In the genomic region with DNA sequence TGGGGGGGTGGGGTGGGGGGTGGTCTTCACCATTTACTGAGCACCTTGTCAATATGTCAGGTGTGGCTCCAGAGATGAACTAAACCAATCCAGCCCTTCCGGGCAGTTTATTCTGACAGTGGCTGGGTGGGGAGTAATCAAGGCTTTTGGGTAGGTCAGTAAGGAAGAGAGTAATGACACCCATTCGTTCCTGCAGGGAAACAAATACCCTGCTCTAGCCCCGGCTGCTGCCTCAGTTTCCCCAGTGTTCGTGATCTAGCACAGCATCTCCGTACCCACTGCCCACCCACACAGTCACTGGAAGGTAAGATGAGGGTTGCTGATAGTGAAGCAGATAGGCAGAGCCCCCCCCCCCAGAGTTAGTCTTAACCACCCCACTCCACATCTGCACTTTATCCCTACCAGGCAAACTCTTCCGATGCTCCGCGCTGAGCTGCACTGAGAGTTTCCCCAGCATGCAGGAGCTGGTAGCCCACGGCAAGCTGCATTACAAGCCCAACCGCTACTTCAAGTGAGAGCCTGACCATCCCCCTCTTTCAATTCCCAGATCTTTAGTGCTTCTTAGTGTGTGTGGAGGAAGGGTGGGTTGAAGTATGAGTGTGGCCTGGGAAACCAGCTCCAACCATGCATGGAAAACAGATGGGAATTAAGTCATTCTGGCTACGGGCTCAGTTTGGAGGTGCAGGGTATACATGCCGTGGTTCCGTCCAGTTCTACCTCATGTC, we compare ENCODE assay signal across 10 mouse cellular contexts. TPM values are rescaled to one million over a fixed set of nuclear protein-coding genes. Genes with fewer than 3 reads are reported as not detected.
DNase-seq lines count a peak whose midpoint lies in the region; ATAC-seq and TF ChIP-seq lines count a peak whose summit lies in the region.
"Had no signal": no experiment of that assay in that cellular context is flagged by ENCODE, and none has a peak within 500 bp of the region (broad histone marks: within the 10 kb centered on the region; RNA-seq: fewer than 3 reads in every experiment).

No protein-coding gene starts in this region.

- no peak for TF ChIP-seq CTCF in G1E (IDR thresholded peaks at IDR 0.05; ENCODE audit: low read depth, low read length)
- no peak for TF ChIP-seq CTCF in liver, postnatal 0 days (IDR thresholded peaks at IDR 0.05; ENCODE audit: low read depth)

- no peak overlapping the region for H3K4me2 ChIP-seq in forebrain, embryonic 11.5 days (ENCODE audit: low read depth, low read length, severe bottlenecking)
- H3K4me2 ChIP-seq in liver, postnatal 0 days (ENCODE audit: low read depth, low read length) = peak overlapping the region; percentile 90

- no peak overlapping the region for H3K27ac ChIP-seq in forebrain, embryonic 10.5 days
- no peak overlapping the region for H3K27ac ChIP-seq in forebrain, embryonic 11.5 days (ENCODE audit: low read depth, low read length)
- peak overlapping the region; percentile 99; the same call in 1 of the 2 replicates for H3K27ac ChIP-seq in hindbrain, embryonic 10.5 days
- no peak overlapping the region for H3K27ac ChIP-seq in liver, postnatal 0 days (ENCODE audit: low read depth)

- no peak for DNase-seq in forebrain, embryonic 10.5 days (ENCODE audit: extremely low spot score, low spot score)
- DNase-seq in forebrain, embryonic 11.5 days (ENCODE audit: low spot score) = no peak
- DNase-seq in G1E (ENCODE audit: low spot score) = no peak
- peak; percentile 2 for DNase-seq in hindbrain, embryonic 10.5 days (ENCODE audit: low spot score)
- DNase-seq in liver, postnatal 0 days = no peak
- DNase-seq in retina, embryonic 14.5 days (ENCODE audit: low spot score) = no peak
- DNase-seq in frontal cortex, postnatal 14 days (ENCODE audit: low spot score in 2 of 2) = no peak
- DNase-seq in gastrocnemius, postnatal 14 days = no peak
- DNase-seq: lung, postnatal 10 days had no signal

- no peaks in the 10 kb centered on the region for H3K27me3 ChIP-seq in forebrain, embryonic 10.5 days (ENCODE audit: poor library complexity, severe bottlenecking)
- no peaks in the 10 kb centered on the region for H3K27me3 ChIP-seq in forebrain, embryonic 11.5 days (ENCODE audit: control insufficient read depth, insufficient read depth, low read length)
- no peaks in the 10 kb centered on the region for H3K27me3 ChIP-seq in G1E (ENCODE audit: insufficient read depth, low read length)
- H3K27me3 ChIP-seq in hindbrain, embryonic 10.5 days (ENCODE audit: insufficient read depth, poor library complexity, severe bottlenecking) = no peaks in the 10 kb centered on the region
- no peaks in the 10 kb centered on the region for H3K27me3 ChIP-seq in liver, postnatal 0 days (ENCODE audit: insufficient read depth, low read length)
- H3K27me3 ChIP-seq: CH12.LX had no signal

- H3K4me3 ChIP-seq in forebrain, embryonic 10.5 days = peak overlapping the region; percentile 78
- no peak overlapping the region for H3K4me3 ChIP-seq in forebrain, embryonic 11.5 days (ENCODE audit: low read depth, low read length)
- H3K4me3 ChIP-seq in G1E (ENCODE audit: low read depth, low read length) = peak overlapping the region; percentile 86; the same call in 1 of the 2 replicates
- H3K4me3 ChIP-seq in hindbrain, embryonic 10.5 days = peak overlapping the region; percentile 73
- H3K4me3 ChIP-seq in liver, postnatal 0 days (ENCODE audit: low read depth, low read length) = peak overlapping the region; percentile 81

- no peak overlapping the region for H3K9ac ChIP-seq in forebrain, embryonic 11.5 days (ENCODE audit: low read length)
- H3K9ac ChIP-seq in liver, postnatal 0 days (replicated peaks) = no peak overlapping the region

- ATAC-seq in forebrain, embryonic 11.5 days (replicated peaks; ENCODE audit: low FRiP score) = no peak
- no peak for ATAC-seq in G1E (ENCODE audit: extremely low read depth, insufficient number of reproducible peaks, low FRiP score, poor library complexity, severe bottlenecking)
- ATAC-seq in liver, postnatal 0 days = no peak

- no peaks in the 10 kb centered on the region for H3K9me3 ChIP-seq in forebrain, embryonic 10.5 days
- no peaks in the 10 kb centered on the region for H3K9me3 ChIP-seq in forebrain, embryonic 11.5 days (ENCODE audit: control insufficient read depth, low read length)
- no peaks in the 10 kb centered on the region for H3K9me3 ChIP-seq in G1E (replicated peaks)
- no peaks in the 10 kb centered on the region for H3K9me3 ChIP-seq in hindbrain, embryonic 10.5 days
- no peaks in the 10 kb centered on the region for H3K9me3 ChIP-seq in liver, postnatal 0 days (ENCODE audit: low read length)

- intact Hi-C loops in gastrocnemius, postnatal 14 days (cut with DNase I; ENCODE audit: low total_unique reads) = no loop called here

- TF ChIP-seq EP300 in liver, postnatal 0 days (IDR thresholded peaks at IDR 0.05; ENCODE audit: low read depth) = no peak

- 89% methylated on average over 13 of the region's 13 CpGs for WGBS in forebrain, embryonic 10.5 days
- WGBS in forebrain, embryonic 11.5 days = 86% methylated on average over 13 of the region's 13 CpGs
- 85% methylated on average over 13 of the region's 13 CpGs for WGBS in hindbrain, embryonic 10.5 days
- WGBS in liver, postnatal 0 days (ENCODE audit: insufficient replicate concordance) = 90% methylated on average over 13 of the region's 13 CpGs

- peaks cover 22% of the 10 kb centered on the region for H3K4me1 ChIP-seq in forebrain, embryonic 10.5 days
- peaks cover 2% of the 10 kb centered on the region; the same call in 1 of the 2 replicates for H3K4me1 ChIP-seq in forebrain, embryonic 11.5 days (replicated peaks; ENCODE audit: control insufficient read depth, insufficient read depth, low read length)
- H3K4me1 ChIP-seq in G1E (ENCODE audit: insufficient read depth, low read depth, low read length) = peaks cover 32% of the 10 kb centered on the region
- peaks cover 25% of the 10 kb centered on the region for H3K4me1 ChIP-seq in hindbrain, embryonic 10.5 days (replicated peaks)
- H3K4me1 ChIP-seq in liver, postnatal 0 days (ENCODE audit: insufficient read depth) = peaks cover 17% of the 10 kb centered on the region

- H3K36me3 ChIP-seq in forebrain, embryonic 10.5 days (replicated peaks) = peaks cover 43% of the 10 kb centered on the region
- no peaks in the 10 kb centered on the region for H3K36me3 ChIP-seq in forebrain, embryonic 11.5 days (ENCODE audit: control insufficient read depth, insufficient read depth, low read length)
- peaks cover 53% of the 10 kb centered on the region for H3K36me3 ChIP-seq in G1E (replicated peaks)
- peaks cover 39% of the 10 kb centered on the region for H3K36me3 ChIP-seq in hindbrain, embryonic 10.5 days
- peaks cover 10% of the 10 kb centered on the region for H3K36me3 ChIP-seq in liver, postnatal 0 days (replicated peaks; ENCODE audit: insufficient read depth, low read length)

RNA-seq across cellular contexts. Expression of gene Zfp414, which starts 1.4 kb away (rescaled TPM):
- polyA plus RNA-seq in forebrain, embryonic 10.5 days (2016; fragmentation: Nextera tagmentation; extraction: Ambion mirVana) = 47.6 and 51.2 TPM in 2 replicates
- polyA plus RNA-seq in forebrain, embryonic 11.5 days (2014; fragmentation: Nextera tagmentation; extraction: Ambion mirVana) = 71.8 and 85.4 TPM in 2 replicates
- total RNA-seq in G1E (2014; fragmentation: Nextera tagmentation) (34.7 and 66.1 TPM in 2 replicates), G1E (2017) (14.7 and 26.3 TPM in 2 replicates)
- 111 and 116 TPM in 2 replicates for polyA plus RNA-seq in G1E (2012)
- 55.3 and 64.5 TPM in 2 replicates for polyA plus RNA-seq in hindbrain, embryonic 10.5 days (2016; fragmentation: Nextera tagmentation; extraction: Ambion mirVana)
- polyA plus RNA-seq in liver, postnatal 0 days (2015; fragmentation: Nextera tagmentation; extraction: Ambion mirVana) = 13.7 and 14.3 TPM in 2 replicates
- 10 to 100 TPM in 1 of 2 experiments, 1 to 10 TPM in 1; 9.9 to 13.1 TPM for total RNA-seq in gastrocnemius, postnatal 14 days (2021)

RNA-seq across cellular contexts. Expression of gene Pram1, which starts 7.5 kb away (rescaled TPM):
- 0.31 and 0.39 TPM in 2 replicates for polyA plus RNA-seq in forebrain, embryonic 10.5 days (2016; fragmentation: Nextera tagmentation; extraction: Ambion mirVana)
- polyA plus RNA-seq in forebrain, embryonic 11.5 days (2014; fragmentation: Nextera tagmentation; extraction: Ambion mirVana) = 0.61 and 1.2 TPM in 2 replicates
- total RNA-seq in G1E (2014; fragmentation: Nextera tagmentation) (2.0 and 3.3 TPM in 2 replicates), G1E (2017) (0.11 TPM in 1 of 2 replicates, not detected in the other)
- polyA plus RNA-seq in G1E (2012) = 0.24 TPM in 1 of 2 replicates, not detected in the other
- polyA plus RNA-seq in hindbrain, embryonic 10.5 days (2016; fragmentation: Nextera tagmentation; extraction: Ambion mirVana) = 0.31 and 0.75 TPM in 2 replicates
- polyA plus RNA-seq in liver, postnatal 0 days (2015; fragmentation: Nextera tagmentation; extraction: Ambion mirVana) = 5.7 TPM in 2 replicates
- total RNA-seq in gastrocnemius, postnatal 14 days (2021) = not detected

RNA-seq across cellular contexts. Expression of gene Hnrnpm, which starts 56.3 kb away (rescaled TPM):
- 515 and 568 TPM in 2 replicates for polyA plus RNA-seq in forebrain, embryonic 10.5 days (2016; fragmentation: Nextera tagmentation; extraction: Ambion mirVana)
- polyA plus RNA-seq in forebrain, embryonic 11.5 days (2014; fragmentation: Nextera tagmentation; extraction: Ambion mirVana) = 574 and 590 TPM in 2 replicates
- total RNA-seq in G1E (2014; fragmentation: Nextera tagmentation) (329 and 356 TPM in 2 replicates), G1E (2017) (284 and 397 TPM in 2 replicates)
- polyA plus RNA-seq in G1E (2012) = 1,176 and 1,322 TPM in 2 replicates
- polyA plus RNA-seq in hindbrain, embryonic 10.5 days (2016; fragmentation: Nextera tagmentation; extraction: Ambion mirVana) = 317 and 482 TPM in 2 replicates
- 91.9 and 96.6 TPM in 2 replicates for polyA plus RNA-seq in liver, postnatal 0 days (2015; fragmentation: Nextera tagmentation; extraction: Ambion mirVana)
- total RNA-seq in gastrocnemius, postnatal 14 days (2021) = 10 to 100 TPM; 58.8 to 69.1 TPM
